Mouse (Mus musculus): ENCODE data around the gene Brd9. TPM values are rescaled to one million over a fixed set of nuclear protein-coding genes. Genes with fewer than 3 reads are reported as not detected.

Brd9 gene
- polyA plus RNA-seq, 1 experiment from 2014 or later = 78.1 TPM

- no peak for ATAC-seq (ENCODE audit: low FRiP score)
Measured at GRCm38 (mm10) chr13:73953551-73954130, 16.0 kb downstream of the Brd9 start.

DNA sequence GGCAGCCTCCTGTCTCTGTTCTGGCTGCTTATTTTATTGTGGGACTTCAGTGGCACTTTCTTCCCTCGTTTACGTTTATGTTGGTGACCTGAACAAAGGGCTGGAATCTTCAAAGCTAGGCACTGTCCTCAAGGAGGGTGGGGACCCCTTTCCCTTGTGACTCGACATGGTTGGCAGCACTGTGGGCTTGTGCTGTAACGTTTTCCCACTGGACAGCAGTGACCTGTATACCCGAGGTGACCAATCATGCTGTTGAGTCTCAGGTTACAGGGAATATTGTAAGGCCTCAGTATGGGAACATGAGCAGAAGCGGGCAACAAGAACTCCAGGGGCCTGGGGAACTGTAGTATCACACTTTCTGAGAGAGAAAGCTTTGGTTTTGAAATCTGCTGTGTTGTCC lies 17.1 kb downstream of the Brd9 start:
- Histone ChIP-seq H3K4me3 (replicated peaks) (no peak overlapping the region), H3K27me3 (replicated peaks) (no peaks in the 10 kb centered on the region), H3K36me3 (peaks cover 94% of the 10 kb centered on the region), H3K4me1 (no peaks in the 10 kb centered on the region), H3K9ac (replicated peaks) (no peak overlapping the region), H3K27ac (replicated peaks) (no peak overlapping the region), H3K9me3 (replicated peaks) (no peaks in the 10 kb centered on the region), H3K4me2 (no peak overlapping the region)
- WGBS = 54% methylated on average over 6 of the region's 6 CpGs
- ATAC-seq (ENCODE audit: low FRiP score) = no peak

More at GRCm38 (mm10) chr13:73953551-73954130, 16.0 kb downstream of the Brd9 start:
- H3K36me3 ChIP-seq = peaks cover 94% of the 10 kb centered on the region
- 88% methylated on average over 1 of the region's 1 CpGs for WGBS
- no peak overlapping the region for H3K4me2 ChIP-seq
- H3K27ac ChIP-seq (replicated peaks) = no peak overlapping the region
- no peaks in the 10 kb centered on the region for H3K4me1 ChIP-seq
- no peak overlapping the region for H3K9ac ChIP-seq (replicated peaks)
- no peaks in the 10 kb centered on the region for H3K27me3 ChIP-seq (replicated peaks)
- H3K4me3 ChIP-seq (replicated peaks) = no peak overlapping the region
- H3K9me3 ChIP-seq (replicated peaks) = no peaks in the 10 kb centered on the region

DNA sequence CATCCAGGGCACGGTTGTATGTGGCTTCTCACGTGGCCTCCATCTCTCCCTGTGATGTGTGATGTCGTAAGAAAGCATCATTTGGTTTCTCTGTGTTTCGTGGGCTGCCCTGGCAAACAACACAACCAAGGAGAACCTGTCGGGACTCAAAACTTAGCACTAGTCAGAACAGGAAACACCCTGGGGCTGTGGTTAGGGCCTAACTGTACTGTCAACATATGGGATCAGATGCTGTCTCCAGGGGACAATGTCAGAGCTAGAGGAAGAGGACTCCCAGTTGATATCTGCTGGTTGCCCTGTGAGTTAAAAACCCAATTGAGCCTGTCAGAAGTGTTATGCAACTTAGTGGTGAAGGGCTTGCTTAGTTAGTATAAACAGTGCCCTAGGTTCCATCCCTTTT lies 17.9 kb downstream of the Brd9 start:
- Histone ChIP-seq H3K9me3 (replicated peaks) (no peaks in the 10 kb centered on the region), H3K36me3 (peaks cover 94% of the 10 kb centered on the region), H3K4me3 (replicated peaks) (no peak overlapping the region), H3K4me1 (no peaks in the 10 kb centered on the region), H3K27ac (replicated peaks) (no peak overlapping the region), H3K9ac (replicated peaks) (no peak overlapping the region), H3K27me3 (replicated peaks) (no peaks in the 10 kb centered on the region), H3K4me2 (no peak overlapping the region)
- no peak for ATAC-seq (ENCODE audit: low FRiP score)
- 93% methylated on average over 5 of the region's 5 CpGs for WGBS

DNA sequence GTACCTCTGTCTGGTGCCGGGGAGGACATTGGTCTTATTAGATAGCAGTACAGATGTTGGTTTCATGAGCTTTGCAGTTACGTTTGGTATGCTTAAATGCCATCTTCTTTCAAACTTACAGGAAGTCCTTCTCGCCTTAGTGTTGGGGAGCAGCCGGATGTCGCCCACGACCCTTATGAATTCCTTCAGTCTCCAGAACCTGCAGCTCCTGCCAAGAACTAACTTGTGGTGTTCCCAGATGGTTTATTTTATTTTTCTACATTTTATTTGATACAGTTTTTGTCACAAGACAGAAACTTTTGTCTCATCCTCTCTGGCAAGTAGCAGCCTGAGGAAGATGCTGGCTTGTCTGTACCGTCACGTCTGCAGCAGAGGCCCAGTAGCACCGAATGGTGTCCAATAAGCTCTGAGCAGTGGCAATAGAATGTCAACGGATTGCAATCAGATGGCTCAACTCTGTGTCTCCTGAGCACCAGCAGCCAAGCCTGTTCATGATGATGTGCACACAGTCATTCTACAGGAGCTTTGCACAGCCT lies 22.6 kb downstream of the Brd9 start:
- 95% methylated on average over 10 of the region's 10 CpGs for WGBS
- Histone ChIP-seq H3K9me3 (replicated peaks) (no peaks in the 10 kb centered on the region), H3K4me1 (no peaks in the 10 kb centered on the region), H3K9ac (replicated peaks) (no peak overlapping the region), H3K4me2 (no peak overlapping the region), H3K27me3 (replicated peaks) (no peaks in the 10 kb centered on the region), H3K4me3 (replicated peaks) (no peak overlapping the region), H3K27ac (replicated peaks) (no peak overlapping the region), H3K36me3 (peaks cover 70% of the 10 kb centered on the region)
- ATAC-seq (ENCODE audit: low FRiP score) = no peak

- Histone ChIP-seq H3K9ac (replicated peaks) (no peak overlapping the region), H3K9me3 (replicated peaks) (no peaks in the 10 kb centered on the region), H3K36me3 (peaks cover 61% of the 10 kb centered on the region), H3K27ac (replicated peaks) (no peak overlapping the region), H3K27me3 (replicated peaks) (no peaks in the 10 kb centered on the region), H3K4me3 (replicated peaks) (no peak overlapping the region), H3K4me2 (no peak overlapping the region), H3K4me1 (no peaks in the 10 kb centered on the region)
- ATAC-seq (ENCODE audit: low FRiP score) = no peak
- 83% methylated on average over 4 of the region's 4 CpGs for WGBS
Measured at GRCm38 (mm10) chr13:73961177-73961576, 23.6 kb downstream of the Brd9 start.

GRCm38 (mm10) chr13:73963551-73963950 lies 25.9 kb downstream of the Brd9 start, which contains the start of gene Zdhhc11:
Zdhhc11 (plus strand) TSS chr13:73963851.
- 85% methylated on average over 5 of the region's 5 CpGs for WGBS
- Histone ChIP-seq H3K36me3 (peaks cover 39% of the 10 kb centered on the region), H3K9ac (replicated peaks) (no peak within 1 kb of the TSS), H3K4me3 (replicated peaks) (no peak within 1 kb of the TSS), H3K27me3 (replicated peaks) (no peaks in the 10 kb centered on the region), H3K4me1 (no peaks in the 10 kb centered on the region), H3K4me2 (no peak within 1 kb of the TSS), H3K27ac (replicated peaks) (no peak within 1 kb of the TSS), H3K9me3 (replicated peaks) (no peaks in the 10 kb centered on the region)
- no peak for ATAC-seq (ENCODE audit: low FRiP score)

DNA sequence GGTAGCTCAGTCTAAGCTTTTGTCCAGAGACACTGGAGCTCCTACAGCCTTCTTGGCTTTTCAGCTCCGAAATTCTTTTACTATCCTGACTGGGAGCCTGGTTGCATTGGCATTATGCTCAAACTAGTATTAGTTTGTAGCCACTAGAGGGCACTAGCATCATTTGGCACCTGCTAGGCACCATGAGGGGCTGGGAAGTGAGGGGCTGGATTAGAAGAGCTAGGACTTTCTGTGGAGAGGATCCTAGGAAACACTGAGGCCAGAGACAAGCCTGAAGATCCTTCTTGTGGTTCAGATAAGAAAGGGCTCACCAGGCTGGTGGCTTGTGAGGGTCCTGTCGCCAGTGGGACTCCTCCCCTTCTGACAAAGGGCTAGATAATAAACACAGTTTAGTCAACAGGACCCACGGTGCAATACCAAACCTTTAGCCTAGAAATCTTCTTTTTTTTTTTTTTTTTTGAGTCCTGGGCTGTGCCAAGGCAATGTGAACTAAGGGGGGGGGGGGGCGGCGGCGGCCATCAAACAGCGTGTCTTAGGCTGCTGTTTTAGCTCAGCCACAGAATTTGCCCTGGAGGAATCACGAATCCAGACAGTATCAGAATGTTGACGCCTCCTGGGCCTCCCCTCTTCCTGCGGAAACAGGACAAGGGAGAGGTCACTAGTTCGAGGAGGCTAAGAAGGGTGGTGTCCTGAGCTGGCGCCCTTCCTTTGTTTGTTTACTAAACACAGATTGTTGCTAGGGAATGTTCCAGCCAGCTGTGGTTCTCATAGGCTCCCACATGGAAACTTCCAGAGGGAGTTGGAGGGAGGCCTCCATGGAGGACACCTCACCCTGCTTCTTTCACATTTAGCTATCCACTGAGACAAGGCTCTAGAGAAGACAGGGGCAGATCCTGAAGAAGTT lies 33.2 kb downstream of the Brd9 start:
- ATAC-seq (ENCODE audit: low FRiP score) = peak; percentile 86
- Histone ChIP-seq H3K9me3 (replicated peaks) (no peaks in the 10 kb centered on the region), H3K27me3 (replicated peaks) (no peaks in the 10 kb centered on the region), H3K4me2 (peak overlapping the region; percentile 34; the same call in 1 of the 2 replicates), H3K27ac (replicated peaks) (no peak overlapping the region), H3K4me1 (peaks cover 2% of the 10 kb centered on the region; the same call in 1 of the 2 replicates), H3K9ac (replicated peaks) (no peak overlapping the region), H3K4me3 (replicated peaks) (no peak overlapping the region), H3K36me3 (no peaks in the 10 kb centered on the region)
- WGBS = 55% methylated on average over 12 of the region's 12 CpGs

DNA sequence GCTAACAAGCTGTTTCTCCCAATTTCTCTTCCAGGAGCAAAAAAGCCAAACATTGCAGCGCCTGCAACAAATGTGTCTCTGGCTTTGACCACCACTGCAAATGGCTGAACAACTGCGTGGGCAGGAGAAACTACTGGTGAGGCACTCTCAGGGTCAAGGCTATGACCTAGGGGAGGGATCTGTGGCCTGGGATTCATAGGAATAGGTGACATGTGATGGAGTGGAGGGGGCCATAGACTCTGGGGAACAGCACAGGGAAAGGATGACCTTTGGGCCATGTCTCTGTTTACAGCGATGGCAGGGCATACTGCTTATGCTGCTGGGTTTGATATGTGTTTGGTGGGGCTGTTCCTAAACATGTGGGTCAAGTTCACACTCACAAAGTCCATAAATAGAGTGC lies 36.9 kb downstream of the Brd9 start:
- Histone ChIP-seq H3K9ac (replicated peaks) (no peak overlapping the region), H3K27ac (replicated peaks) (no peak overlapping the region), H3K4me2 (no peak overlapping the region), H3K9me3 (replicated peaks) (no peaks in the 10 kb centered on the region), H3K27me3 (replicated peaks) (no peaks in the 10 kb centered on the region), H3K4me3 (replicated peaks) (no peak overlapping the region), H3K36me3 (no peaks in the 10 kb centered on the region), H3K4me1 (peaks cover 2% of the 10 kb centered on the region; the same call in 1 of the 2 replicates)
- ATAC-seq (ENCODE audit: low FRiP score) = no peak
- WGBS = 90% methylated on average over 3 of the region's 3 CpGs

GRCm38 (mm10) chr13:73976935-73977334 lies 39.3 kb downstream of the Brd9 start:
- H3K4me2 ChIP-seq = no peak overlapping the region
- no peaks in the 10 kb centered on the region for H3K27me3 ChIP-seq (replicated peaks)
- no peaks in the 10 kb centered on the region for H3K4me1 ChIP-seq
- 88% methylated on average over 5 of the region's 5 CpGs for WGBS
- H3K9ac ChIP-seq (replicated peaks) = no peak overlapping the region
- no peak overlapping the region for H3K4me3 ChIP-seq (replicated peaks)
- no peaks in the 10 kb centered on the region for H3K9me3 ChIP-seq (replicated peaks)
- H3K27ac ChIP-seq (replicated peaks) = no peak overlapping the region
- no peaks in the 10 kb centered on the region for H3K36me3 ChIP-seq
- ATAC-seq (ENCODE audit: low FRiP score) = no peak

- no peak overlapping the region for H3K4me3 ChIP-seq (replicated peaks)
- WGBS = 72% methylated on average over 5 of the region's 5 CpGs
- H3K36me3 ChIP-seq = no peaks in the 10 kb centered on the region
- no peaks in the 10 kb centered on the region for H3K9me3 ChIP-seq (replicated peaks)
- H3K27ac ChIP-seq (replicated peaks) = no peak overlapping the region
- ATAC-seq (ENCODE audit: low FRiP score) = no peak
- no peak overlapping the region for H3K4me2 ChIP-seq
- no peaks in the 10 kb centered on the region for H3K4me1 ChIP-seq
- no peak overlapping the region for H3K9ac ChIP-seq (replicated peaks)
- no peaks in the 10 kb centered on the region for H3K27me3 ChIP-seq (replicated peaks)
Measured at GRCm38 (mm10) chr13:73990325-73990724, 52.7 kb downstream of the Brd9 start.

GRCm38 (mm10) chr13:73990761-73991160 lies 53.1 kb downstream of the Brd9 start:
- no peak overlapping the region for H3K4me3 ChIP-seq (replicated peaks)
- H3K36me3 ChIP-seq = no peaks in the 10 kb centered on the region
- no peaks in the 10 kb centered on the region for H3K27me3 ChIP-seq (replicated peaks)
- H3K27ac ChIP-seq (replicated peaks) = no peak overlapping the region
- no peaks in the 10 kb centered on the region for H3K4me1 ChIP-seq
- WGBS = 82% methylated on average over 2 of the region's 2 CpGs
- ATAC-seq (ENCODE audit: low FRiP score) = no peak
- H3K9me3 ChIP-seq (replicated peaks) = no peaks in the 10 kb centered on the region
- H3K9ac ChIP-seq (replicated peaks) = no peak overlapping the region
- no peak overlapping the region for H3K4me2 ChIP-seq

- no peak for ATAC-seq (ENCODE audit: low FRiP score)
- no peak overlapping the region for H3K27ac ChIP-seq (replicated peaks)
- no peaks in the 10 kb centered on the region for H3K4me1 ChIP-seq
- H3K9me3 ChIP-seq (replicated peaks) = no peaks in the 10 kb centered on the region
- no peaks in the 10 kb centered on the region for H3K36me3 ChIP-seq
- no peaks in the 10 kb centered on the region for H3K27me3 ChIP-seq (replicated peaks)
- WGBS = 78% methylated on average over 5 of the region's 5 CpGs
- no peak overlapping the region for H3K4me2 ChIP-seq
- H3K9ac ChIP-seq (replicated peaks) = no peak overlapping the region
- H3K4me3 ChIP-seq (replicated peaks) = no peak overlapping the region
Measured at GRCm38 (mm10) chr13:73991267-73991666, 53.7 kb downstream of the Brd9 start.

All from neural tube, embryonic 15.5 days (tissue).